Mouse (Mus musculus) heart, postnatal 0 days (tissue): ENCODE measurements at regions not wholly inside any gene's neighbourhood (a gene's known extent, or its start where the extent isn't known, plus 50 kb on each side); places are given as distances from the start of the nearest gene placed in this dataset.

Source experiments
- ATAC-seq: fragments of 200-750 bp; cut with Nextera tagmentation; 2 replicates; pipeline ENCODE4 v1.8.0; 2017; ENCODE audit warnings: low read depth, moderate number of reproducible peaks, moderate library complexity; ENCODE audit not compliant: insufficient read depth
- DNase-seq: peaks from one replicate; pipeline ENCODE4 v3.0.0-alpha.2; 2016; ENCODE audit warnings: low spot score
- H3K27ac ChIP-seq: fragments of 300-500 bp; sonication (generic); 2 replicates; pipeline ENCODE4 v1.5.1; 2014; ENCODE audit warnings: low read depth, mild to moderate bottlenecking
- H3K27me3 ChIP-seq: fragments of 300-500 bp; sonication (generic); 2 replicates; pipeline ENCODE4 v1.6.1; 2014; ENCODE audit warnings: low read length, mixed read lengths; ENCODE audit not compliant: control insufficient read depth, insufficient read depth
- H3K36me3 ChIP-seq: fragments of 300-500 bp; sonication (generic); replicated peaks from 2 replicates; pipeline ENCODE4 v1.6.1; 2014; ENCODE audit warnings: low read length, mixed read lengths; ENCODE audit not compliant: control insufficient read depth, insufficient read depth
- H3K4me1 ChIP-seq: fragments of 300-500 bp; sonication (generic); 2 replicates; pipeline ENCODE4 v1.6.1; 2014; ENCODE audit warnings: antibody characterized with exemption; ENCODE audit not compliant: control insufficient read depth, insufficient read depth
- H3K4me2 ChIP-seq: fragments of 300-500 bp; sonication (generic); 2 replicates; pipeline ENCODE4 v1.6.1; 2014; ENCODE audit warnings: low read depth, mild to moderate bottlenecking, low read length, moderate library complexity
- H3K4me3 ChIP-seq: fragments of 300-500 bp; sonication (generic); 2 replicates; pipeline ENCODE4 v1.5.1; 2014; ENCODE audit warnings: low read depth, low read length
- H3K9ac ChIP-seq: fragments of 300-500 bp; sonication (generic); replicated peaks from 2 replicates; pipeline ENCODE4 v1.6.1; 2014; ENCODE audit warnings: low read depth, low read length, mixed read lengths
- H3K9me3 ChIP-seq: fragments of 300-500 bp; sonication (generic); replicated peaks from 2 replicates; pipeline ENCODE4 v1.6.1; 2016; ENCODE audit warnings: low read length; ENCODE audit not compliant: control insufficient read depth
- CTCF ChIP-seq: IDR thresholded peaks from 2 replicates; pipeline ENCODE4 v1.5.1; 2016; ENCODE audit warnings: antibody characterized with exemption, control low read depth, low read depth
- EP300 ChIP-seq: IDR thresholded peaks from 2 replicates; pipeline ENCODE4 v1.6.1; 2016; ENCODE audit warnings: antibody characterized with exemption, low read depth
- WGBS: fragments of 180-500 bp; shearing (Covaris S2); extraction: QIAGEN DNeasy Blood & Tissue Kit; methylation state at CpG from one replicate; pipeline ENCODE4 v1.1.7; 2014; 5-methylcytosine and 5-hydroxymethylcytosine counted together

DNA sequence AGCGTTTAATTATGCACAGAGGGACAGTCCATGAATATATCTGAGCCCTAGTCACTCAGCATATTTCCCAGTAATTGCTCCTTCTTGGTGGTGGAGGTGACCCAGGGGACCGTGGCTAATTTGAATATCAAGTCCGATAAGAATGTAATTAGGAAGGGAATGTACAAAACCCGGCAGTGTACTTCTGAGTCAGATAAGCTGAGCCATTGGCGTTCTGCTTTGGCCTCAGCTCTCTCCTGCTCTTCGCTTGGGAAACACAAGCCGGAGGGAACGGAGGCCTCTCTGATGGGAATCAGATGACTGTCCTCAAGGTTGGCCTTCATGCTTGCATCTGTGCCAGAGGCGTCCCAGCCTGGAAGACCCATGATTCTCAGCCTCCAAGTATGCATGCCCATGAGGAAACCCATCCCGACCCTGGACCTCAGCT is 54.8 kb upstream of the Gm11733 start:
- DNase-seq (peak; percentile 82), ATAC-seq (peak; percentile 76)
- no peak overlapping the region for H3K4me2 ChIP-seq
- H3K4me1 ChIP-seq, result peaks cover 21% of the 10 kb centered on the region
- peak; percentile 88 for TF ChIP-seq EP300
- no peak for TF ChIP-seq CTCF
- H3K36me3 ChIP-seq, result no peaks in the 10 kb centered on the region
- WGBS, result 22% methylated on average over 10 of the region's 10 CpGs
- H3K4me3 ChIP-seq, result no peak overlapping the region
- H3K9ac ChIP-seq, result no peak overlapping the region
- H3K27me3 ChIP-seq, result no peaks in the 10 kb centered on the region
- H3K27ac ChIP-seq, result peak overlapping the region; percentile 87
- peaks cover 6% of the 10 kb centered on the region; the same call in 1 of the 2 replicates for H3K9me3 ChIP-seq

DNA sequence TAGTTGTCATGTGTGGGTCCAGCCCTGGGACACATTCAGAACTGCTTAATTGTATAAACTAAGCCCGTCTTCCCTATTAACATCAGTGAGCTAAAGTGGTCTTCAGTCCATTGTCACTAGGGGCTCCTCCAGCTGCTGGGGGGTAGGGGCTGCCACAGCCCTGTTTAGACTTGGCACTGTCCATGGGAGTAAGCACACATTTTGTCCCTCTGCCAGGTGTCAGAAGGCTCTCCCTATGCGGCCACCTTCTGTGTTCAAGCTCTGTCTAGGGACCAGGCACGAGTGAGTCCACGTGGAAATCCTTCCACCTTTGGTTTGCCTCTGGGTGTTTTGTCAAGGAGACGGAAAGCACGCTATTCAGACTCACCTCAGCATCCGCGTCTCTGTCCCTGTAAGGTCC is 54.3 kb upstream of the Gm11733 start:
- Histone ChIP-seq H3K4me2 (no peak overlapping the region), H3K4me1 (peaks cover 21% of the 10 kb centered on the region), H3K4me3 (no peak overlapping the region), H3K27ac (peak overlapping the region; percentile 87), H3K9me3 (peaks cover 6% of the 10 kb centered on the region; the same call in 1 of the 2 replicates), H3K27me3 (no peaks in the 10 kb centered on the region), H3K9ac (no peak overlapping the region), H3K36me3 (no peaks in the 10 kb centered on the region)
- TF ChIP-seq CTCF, result no peak
- ATAC-seq (peak; percentile 31; the same call in 1 of the 2 replicates), DNase-seq (no peak)
- WGBS, result 57% methylated on average over 8 of the region's 8 CpGs

DNA sequence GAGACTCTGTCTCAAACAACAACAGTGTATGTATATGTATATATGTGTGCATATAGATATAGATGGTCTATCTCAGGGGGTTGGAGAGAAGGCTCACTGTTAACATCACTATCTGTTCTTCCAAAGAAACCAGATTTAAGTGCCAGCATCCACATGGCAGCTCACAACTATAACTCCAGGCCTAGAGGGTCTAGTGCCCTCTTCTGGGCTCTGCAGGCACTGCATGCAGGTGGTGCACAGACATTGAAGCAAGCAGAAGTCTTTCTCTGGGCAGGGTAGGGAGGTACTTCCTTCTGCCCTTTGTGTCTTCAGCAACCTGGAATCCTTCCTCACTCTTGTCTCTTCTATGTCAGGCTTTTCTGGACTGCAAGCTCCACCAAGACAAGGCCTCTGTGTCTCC is 50.1 kb upstream of the Gm11733 start:
- ATAC-seq (no peak), DNase-seq (no peak)
- no peaks in the 10 kb centered on the region for H3K36me3 ChIP-seq
- no peak overlapping the region for H3K4me2 ChIP-seq
- H3K4me1 ChIP-seq, result peaks cover 11% of the 10 kb centered on the region
- H3K9me3 ChIP-seq, result peaks cover 6% of the 10 kb centered on the region; the same call in 1 of the 2 replicates
- H3K4me3 ChIP-seq, result no peak overlapping the region
- TF ChIP-seq CTCF, result peak; percentile 53
- no peak for TF ChIP-seq EP300
- H3K27me3 ChIP-seq, result peaks cover 30% of the 10 kb centered on the region
- no peak overlapping the region for H3K27ac ChIP-seq
- H3K9ac ChIP-seq, result no peak overlapping the region
